Mouse (Mus musculus): ENCODE data around the gene Plac1. TPM values are rescaled to one million over a fixed set of nuclear protein-coding genes. Genes with fewer than 3 reads are reported as not detected.

Gene Plac1
- total RNA-seq, 1 experiment from 2014 or later = not detected

DNA sequence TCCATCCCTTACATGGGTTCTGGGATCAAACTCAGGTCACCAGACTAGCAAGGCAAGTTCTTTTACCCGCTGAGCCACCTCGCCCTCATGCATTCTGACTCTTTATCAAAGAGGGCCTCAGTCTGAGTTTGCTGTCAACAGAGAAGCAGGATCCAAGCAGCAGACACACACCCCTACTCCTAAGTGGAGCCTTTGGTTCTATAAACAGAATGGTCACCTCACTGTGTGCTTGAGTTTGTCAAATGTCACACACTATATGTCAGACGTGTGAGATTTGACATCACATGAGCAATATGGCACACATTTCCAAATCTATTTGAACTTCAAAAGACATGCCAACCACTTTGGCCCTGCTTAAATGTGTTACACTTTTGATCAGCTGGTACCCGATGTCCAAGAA is 42.2 kb downstream of the Plac1 start:
- no peak for DNase-seq

DNA sequence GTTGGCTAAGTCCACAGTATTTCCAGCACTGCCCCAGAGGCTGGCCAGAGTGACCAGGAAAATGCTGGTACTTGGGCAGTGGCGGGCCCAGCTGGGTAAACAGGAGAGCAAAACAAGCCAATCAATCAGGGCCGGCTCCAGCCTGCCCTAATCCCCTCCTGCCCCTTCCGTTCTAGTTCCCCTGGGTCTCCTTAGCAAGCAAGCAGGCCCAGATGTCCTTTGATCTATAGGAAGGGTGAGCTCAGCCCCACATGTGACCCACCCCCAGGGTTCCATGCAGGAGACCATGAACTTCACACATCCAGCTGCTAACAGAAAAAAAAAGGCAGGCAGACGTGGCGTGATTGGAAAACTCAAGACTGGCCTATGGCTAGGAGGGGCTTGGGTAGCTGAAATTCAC is 43.5 kb downstream of the Plac1 start:
- DNase-seq = no peak

DNA sequence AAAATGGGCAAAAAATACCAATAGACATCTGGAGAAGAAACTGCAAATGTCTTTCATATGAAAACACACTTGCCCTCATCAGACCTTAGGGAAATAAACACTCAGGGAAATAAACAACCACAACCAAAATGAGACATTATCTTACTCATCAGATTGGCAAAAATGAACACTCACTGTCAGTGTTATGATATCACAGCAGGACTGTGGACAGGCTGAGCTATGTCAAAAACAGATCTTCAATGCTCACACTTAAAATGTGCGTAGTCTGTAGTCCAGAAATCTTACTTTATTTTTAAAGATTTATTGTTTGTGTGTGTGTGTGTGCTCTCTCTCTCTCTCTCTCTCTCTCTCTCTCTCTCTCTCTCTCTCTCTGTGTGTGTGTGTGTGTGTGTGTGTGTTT is 51.2 kb downstream of the Plac1 start:
- DNase-seq = no peak

DNA sequence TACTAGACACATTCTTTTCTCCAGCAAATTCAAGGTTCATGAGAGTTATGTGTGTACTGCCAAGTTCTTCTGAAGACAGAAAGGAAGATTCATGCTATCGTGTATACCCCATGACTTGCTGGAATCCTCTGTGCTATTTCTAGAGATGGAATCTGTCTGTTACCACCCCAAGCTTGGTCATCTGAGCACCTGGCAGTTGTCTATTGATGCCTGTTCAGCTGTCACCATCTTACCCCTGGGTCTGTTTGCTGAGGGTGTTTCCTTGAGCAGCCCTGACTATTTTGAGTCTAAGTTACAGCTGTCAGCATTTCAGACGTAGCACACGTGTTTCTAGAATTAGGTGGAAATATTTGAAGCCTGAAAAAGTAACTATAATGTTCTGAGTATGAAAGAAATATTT is 60.1 kb downstream of the Plac1 start:
- no peak for DNase-seq

DNA sequence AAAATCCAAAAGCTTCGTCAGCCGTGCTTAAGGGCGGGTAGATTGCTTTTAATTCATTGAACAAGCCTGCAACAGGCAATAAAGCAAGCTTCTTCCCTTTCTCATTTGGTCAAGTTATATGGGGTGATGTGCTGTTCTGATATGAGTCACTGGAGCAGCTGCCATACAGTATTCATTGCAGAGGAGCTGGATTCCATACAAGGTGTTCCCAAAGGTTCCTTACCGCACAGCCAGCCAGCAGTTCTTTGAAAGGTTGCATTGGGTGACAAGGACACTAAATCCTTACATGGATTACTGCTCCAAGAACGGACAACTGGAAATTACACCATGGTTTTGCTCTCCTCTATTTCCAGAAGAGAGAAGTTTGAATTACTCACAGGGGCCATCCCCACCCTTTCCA is 63.6 kb downstream of the Plac1 start:
- no peak for DNase-seq

DNA sequence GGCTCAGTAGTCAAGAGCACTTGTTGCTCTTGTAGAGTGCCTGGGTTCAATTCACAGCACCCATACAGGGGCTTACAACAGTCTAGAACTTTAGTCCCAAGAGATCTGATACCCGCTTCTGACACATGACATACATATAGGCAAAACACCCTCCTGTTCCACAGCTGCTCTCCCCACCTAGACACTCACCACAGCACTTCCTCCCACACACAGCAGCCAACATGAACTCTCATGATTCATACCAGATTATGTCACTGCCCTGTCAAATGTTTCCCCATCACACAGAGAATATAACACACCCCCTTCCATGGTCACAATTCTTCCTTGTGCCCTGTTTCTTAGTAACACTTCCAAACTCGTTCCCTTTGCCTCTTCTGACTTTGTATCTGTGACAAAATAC is 71.3 kb downstream of the Plac1 start:
- DNase-seq = no peak

DNA sequence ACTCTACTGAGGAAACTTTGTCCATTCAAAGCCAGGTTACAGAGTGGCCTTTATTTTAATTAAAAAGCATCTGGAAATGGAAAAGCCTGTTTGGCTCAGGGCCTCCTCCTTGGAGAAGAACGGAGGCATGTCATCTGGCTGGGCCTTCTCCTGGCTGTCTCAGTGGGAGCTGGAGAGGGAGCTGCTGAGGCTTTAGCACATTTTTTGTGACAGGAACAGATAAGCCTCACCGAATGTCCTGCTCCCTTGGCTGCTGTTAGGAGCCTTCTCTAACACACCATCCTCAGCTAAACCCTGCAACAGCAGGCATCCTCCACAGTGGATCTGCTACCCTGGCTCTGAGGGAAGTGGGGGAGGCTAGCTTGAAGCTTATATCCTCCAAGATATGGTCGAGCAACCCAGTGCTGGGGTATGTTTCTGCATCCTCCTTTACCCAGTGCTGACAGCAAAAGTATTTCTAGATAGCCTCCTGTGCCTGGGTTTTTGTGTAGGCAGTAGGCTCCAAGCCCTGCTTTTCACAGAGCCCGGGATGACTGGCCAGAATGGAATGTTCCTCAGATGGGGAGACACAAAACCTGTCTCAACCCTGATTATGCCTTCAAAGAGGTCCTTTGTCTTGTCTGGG is 72.9 kb downstream of the Plac1 start:
- no peak for DNase-seq

DNA sequence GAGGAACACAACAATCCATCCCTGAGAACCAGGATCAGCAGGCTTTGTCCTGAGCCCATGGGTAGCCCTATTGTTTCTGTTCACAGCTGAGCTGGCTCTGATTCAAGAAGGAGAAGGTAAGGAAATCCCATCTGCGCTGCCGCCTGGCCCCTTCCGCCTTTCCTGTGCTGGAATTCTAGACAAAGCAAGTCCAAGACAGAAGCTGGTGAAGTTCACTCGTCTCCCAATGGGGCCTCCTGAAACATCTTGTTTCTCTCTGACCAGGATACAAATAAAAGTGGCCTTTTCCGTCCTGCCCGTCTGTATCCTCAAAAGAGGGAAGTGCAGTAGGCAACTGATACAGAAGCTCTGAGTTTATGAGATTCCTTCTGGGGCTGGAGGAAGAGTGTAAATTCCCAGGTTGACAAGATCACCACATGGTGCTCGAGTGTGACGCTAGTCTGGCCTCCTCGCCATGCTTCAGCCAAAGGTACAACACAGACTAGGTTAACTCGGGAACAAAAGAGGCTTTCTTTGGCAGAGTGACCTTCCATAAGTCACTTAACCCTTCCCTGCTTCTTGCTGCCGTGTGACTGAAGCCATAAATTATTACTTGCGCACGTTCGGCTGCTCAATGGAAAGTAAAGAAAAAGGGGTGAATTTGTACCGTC is 73.5 kb downstream of the Plac1 start:
- DNase-seq = peak; percentile 21

DNA sequence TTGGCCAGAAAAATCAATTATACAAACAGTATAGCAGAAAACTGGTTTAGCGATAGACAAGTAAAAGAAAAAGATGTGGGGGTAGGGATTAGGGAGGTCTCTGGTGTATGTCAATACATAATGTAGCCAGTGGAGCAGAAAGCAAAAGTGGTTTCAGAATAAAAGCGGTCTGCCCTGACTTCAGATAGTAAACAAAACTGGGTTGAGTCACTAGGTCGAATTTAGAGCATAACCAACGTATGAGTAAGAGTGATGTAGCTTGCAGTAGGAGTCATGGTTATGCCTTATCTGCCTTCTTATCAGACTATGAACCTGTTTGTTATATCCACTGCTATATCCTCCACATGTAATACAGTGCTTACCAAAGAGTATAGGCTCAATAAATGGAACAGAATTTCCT is 77.3 kb downstream of the Plac1 start:
- no peak for DNase-seq

DNA sequence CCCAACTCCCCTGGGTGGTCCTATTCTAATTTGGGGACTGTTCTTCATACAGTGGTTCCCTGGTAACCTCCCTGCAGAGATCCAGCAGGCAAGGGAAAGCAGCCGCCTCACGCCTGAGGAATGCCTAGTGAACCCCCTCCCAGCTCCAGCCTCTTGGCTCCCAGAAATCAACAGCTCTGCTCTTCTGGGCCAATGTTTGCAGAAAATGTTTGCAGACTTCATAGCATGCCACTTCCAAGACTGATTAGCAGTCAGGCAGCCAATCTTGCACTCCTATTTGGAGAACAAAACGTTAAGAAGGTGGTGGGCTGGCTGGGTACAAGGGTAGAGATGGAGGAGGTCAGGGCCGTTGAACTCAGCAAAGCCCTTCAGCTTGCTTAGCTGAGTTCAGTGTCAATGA is 78.3 kb downstream of the Plac1 start:
- DNase-seq = peak; percentile 15

DNA sequence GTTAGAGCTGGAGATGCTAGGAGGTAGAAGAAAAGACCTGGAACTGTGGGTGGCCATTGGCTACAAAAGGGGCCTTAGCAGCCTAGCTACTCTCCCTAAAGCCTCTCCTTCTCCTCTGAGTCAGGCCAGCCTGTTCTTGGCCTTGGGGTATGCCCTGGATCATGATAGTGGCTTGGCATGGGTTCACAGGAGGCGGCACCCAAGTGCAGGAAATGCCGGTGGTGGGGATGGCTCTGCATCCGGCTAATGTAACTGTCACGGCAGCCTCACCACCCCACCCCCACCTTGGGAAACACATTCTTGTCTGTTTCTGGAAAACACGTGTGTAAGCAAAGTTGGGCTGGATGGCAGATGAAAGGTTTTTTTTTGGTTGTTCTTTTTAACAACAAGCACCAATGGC is 78.8 kb downstream of the Plac1 start:
- DNase-seq = peak; percentile 83

DNA sequence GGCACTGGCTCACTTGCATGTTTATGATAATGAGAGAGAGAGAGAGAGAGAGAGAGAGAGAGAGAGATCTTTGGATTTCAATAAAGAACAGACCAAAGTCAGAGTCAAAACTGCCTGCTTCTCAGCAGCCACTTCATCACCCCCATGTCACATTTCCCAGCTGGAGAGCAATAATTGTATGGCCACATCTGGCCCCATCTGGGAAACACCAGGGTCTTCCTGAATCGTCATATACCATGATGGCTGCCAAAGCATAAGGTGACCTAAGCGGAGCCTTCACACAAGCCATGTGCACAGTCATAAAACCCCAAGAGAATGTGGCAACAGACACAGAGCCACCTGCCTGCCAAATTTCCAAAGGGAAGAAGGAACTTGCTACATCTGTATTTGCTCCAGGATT is 91.9 kb downstream of the Plac1 start:
- no peak for DNase-seq

DNA sequence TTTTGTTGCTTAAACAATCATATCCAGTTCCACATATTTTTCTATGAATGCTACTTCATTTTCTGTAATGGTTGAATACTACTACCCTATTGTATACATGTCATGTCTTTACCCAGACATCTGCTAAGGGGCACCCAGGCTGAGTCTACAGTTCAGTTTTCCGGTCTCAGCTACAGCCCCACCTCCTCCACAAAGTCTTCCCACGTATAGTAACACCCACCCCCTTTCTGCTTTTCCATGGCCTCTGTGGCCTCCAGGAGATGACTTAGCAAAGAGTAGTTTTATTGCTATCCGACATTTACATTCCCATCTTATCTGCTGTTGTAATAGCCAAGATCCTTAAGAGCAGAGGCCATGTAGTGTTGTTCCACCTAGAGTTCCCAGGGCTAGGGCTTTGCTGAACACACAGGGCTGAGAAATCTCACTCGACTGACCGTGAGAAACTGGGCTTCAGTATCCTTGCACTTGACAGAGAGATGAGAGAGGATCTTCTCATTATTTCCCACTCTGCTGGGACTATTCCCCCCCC is 93.5 kb downstream of the Plac1 start:
- no peak for DNase-seq

DNA sequence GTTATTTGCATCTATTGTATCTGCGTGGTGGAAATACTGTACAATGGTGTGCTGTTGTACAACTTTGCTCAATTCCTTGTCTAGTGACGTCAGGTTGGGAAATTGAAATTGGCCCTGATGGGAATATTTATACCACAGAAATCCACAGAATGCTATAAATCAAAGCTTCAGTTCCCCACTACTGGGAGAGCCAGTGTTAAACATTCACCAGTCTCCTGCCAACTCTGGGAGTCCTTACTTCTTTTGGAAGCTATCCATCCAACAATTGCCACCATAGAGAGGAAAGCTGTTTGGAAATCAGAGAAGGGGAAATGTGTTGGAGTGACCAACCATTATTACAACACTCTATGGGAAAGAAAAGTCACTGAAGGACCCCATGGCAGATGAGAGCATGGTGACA is 100.3 kb downstream of the Plac1 start:
- no peak for DNase-seq

DNA sequence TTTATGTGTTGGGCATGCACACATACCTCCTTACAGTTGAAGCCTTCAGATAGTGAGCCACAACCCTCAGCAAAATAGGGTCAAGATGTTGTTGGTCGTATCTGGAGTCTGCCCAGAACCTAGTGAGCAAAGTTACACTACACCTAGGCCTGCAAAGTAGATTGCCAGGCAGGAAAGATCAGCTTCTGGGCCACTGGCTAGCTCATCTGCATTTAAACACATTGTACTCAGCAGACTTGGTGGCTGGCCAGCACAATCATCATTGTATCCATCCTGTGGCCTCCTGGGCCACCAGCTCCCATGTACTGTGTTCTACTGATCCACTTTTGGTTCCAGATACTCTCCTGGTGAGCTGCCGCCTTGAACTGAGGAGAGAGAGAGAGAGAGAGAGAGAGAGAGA is 102.8 kb downstream of the Plac1 start:
- DNase-seq = no peak

DNA sequence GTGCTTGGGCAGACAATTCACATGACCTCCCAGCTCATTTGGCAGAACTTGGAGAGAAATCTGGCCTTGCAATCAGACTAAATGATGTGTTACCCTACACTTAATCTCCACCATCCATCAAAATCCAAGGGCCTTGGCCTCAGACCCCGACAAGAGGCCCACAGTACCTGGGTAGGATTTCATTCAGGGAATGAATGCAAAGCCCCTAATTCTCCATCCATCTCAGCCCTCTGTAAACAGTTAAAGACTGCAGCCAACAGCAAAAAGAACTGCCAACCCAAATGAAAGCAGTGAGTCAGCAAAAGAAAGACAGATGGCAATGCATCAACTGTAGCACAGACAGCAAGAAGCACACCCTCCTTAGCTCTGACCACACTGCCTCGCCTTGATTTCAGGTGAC is 110.4 kb downstream of the Plac1 start:
- no peak for DNase-seq

DNA sequence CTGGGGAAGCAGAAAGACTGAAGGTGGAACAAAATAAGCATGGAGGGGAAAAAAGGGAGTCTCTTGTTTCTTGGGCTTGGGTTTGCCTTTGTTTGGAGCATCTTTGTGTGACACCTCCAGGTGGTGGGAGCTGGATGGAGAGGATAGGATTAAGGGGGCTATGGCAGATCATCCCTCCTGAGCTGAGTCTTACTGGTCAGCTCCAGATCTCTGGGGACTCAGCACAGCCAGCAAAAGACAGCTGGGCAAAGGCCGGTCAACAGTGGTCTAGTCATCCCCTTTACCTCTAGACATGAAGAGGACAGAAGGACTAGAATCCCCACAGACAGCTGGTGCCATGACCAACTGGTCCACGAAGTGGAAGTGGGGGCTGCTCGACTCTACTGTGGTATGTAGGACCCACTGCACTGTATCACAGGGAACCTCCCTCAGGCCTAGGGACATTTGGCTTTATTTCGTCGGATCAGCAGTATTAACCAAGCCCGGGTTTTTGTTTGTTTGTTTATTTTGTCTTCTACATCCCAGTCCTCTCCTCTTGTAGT is 113.3 kb downstream of the Plac1 start:
- no peak for DNase-seq

DNA sequence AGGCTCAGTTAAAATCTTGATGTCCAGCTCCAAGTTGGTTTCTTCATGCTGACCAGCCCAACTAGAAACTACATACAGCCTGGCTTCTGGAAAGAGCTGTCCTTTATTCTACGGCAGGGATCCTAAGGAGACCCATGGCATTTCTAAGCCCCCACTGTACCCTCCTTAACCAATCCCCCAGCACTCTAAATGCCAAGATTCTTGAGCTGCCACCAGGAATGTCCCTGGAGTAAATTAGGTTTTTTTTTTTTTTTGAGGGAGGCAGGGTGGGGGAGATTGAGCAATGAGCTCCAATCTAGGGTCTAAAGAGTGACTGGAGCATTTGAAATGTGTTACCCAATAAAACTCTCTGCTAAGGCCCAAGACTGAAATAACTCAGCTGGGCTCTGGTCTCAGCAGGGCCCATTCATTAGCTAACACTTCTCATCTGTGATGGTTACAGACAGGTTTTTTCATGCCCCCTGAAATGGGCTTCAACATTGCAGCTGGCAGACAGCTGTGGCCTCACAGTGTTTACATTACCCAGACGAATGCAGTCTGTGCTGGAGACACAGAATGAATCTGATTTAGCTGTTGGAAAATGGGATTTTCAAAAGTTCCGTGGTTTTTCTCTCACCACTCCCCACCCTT is 114.0 kb downstream of the Plac1 start:
- no peak for DNase-seq

DNA sequence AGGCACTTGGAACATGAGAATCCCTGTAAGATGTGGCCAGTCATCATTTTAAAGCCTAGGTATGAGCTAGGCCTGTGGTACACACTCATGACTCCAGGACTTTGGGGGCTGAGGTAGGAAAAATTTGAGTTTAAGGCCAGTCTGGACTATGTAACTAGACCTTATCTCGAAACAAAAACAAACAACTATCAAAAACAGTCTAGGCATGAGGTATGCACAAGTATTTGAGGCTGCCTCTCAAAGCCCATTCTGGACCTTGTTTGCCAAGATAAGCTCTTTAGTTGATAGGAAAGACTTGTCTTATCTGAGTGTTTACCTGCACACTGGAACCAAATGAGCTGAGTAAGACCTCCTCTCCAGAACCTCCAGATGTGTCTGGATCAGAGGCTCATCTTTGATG is 116.3 kb downstream of the Plac1 start:
- no peak for DNase-seq

DNA sequence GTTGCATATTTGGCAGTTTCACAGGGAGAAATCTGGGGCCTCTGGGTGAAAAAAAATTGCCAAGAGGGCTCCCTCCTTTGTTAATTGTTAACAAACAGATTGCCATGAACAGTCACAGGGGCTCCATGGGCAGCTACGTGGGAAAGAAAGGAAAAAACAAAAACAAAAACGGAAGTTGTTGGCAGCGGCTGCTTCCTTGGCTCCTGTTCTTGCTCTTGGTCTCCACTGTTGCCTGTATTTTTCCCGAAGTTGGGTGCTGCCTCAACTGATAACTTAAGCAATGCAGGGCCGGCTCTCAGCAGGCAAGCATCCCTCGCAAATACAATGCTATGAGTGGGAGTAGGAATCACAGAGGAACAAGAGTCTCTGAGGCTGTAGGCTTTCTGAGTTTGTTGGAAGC is 121.3 kb downstream of the Plac1 start:
- DNase-seq = no peak

DNA sequence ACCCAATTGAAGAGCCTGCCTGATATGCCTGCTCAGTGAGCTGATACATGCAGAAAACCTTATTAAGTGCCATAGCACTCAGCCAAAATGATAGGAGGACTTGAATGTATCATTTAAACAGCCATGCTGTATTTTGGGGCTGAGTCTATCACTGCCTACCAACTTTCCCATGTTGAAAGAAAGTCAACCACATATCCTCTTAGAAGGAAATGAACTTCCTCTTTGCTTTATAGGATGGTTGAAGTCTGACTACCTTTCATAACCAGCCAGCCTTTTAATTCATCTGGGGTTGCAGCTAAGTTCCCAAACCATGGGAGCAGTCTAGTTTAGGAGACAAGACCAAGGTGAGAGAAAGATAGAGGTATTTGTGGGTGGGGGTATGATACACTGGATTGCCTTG is 121.9 kb downstream of the Plac1 start:
- no peak for DNase-seq

DNA sequence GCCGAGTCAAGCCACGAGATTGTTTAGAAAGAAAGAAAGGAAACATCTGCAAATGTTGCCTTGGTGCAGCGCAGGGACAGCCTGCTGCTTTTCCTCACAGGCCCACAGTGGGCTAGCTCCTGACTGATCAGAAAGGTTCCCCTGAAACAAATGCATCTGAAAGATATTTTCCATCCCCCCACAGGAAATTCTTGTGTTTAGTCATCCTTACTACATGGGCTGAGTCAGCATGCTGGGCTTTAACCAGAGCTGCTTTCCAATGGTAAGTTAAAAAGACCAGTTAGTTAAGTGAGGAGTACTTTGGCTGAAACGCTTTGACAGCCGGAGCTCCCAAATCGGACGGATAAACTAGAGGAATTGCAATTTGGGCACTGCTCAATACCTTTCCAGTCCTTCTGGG is 124.9 kb downstream of the Plac1 start:
- no peak for DNase-seq

DNA sequence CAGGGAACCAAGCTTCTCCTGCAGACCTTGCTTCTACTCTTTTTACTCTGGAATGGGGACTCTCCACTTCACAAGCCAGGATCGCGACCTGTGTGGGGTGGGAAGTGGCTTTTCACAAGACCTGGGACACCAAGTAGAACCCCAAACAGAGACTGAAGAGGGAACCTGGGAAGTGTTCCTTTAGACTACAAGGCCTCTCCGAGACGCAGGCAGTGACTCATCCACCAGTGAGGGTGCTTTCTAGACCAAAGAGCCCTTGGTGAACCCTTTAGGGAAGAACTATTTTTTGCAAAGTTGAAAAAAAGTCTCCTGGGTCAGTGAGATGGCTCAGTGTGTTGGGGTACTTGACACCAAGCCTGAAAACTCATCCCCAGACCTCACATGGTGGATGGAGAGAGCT is 129.8 kb downstream of the Plac1 start:
- DNase-seq = no peak

DNA sequence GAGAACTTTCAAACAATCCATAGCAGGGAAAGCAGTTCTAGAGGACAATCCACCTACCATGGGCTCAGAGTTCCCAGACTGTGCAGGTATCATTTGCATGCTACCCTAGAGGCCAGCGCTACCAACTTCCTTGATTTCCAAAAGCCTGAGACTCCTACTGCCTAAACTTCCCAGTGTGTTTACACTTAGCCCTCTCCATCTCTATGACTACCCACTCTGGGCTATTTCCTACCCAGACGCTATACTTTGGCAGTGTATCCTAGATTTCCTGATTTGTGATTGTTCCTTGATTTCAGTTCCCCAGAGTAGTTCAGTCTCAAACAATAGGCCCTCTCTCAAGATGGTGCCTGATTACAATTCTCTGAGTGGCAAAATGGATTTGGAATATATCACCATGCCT is 132.8 kb downstream of the Plac1 start:
- no peak for DNase-seq

Data from adrenal gland, postnatal 14 days (tissue).